Comparison of ENCODE assay signal across 7 mouse cellular contexts in the genomic region with DNA sequence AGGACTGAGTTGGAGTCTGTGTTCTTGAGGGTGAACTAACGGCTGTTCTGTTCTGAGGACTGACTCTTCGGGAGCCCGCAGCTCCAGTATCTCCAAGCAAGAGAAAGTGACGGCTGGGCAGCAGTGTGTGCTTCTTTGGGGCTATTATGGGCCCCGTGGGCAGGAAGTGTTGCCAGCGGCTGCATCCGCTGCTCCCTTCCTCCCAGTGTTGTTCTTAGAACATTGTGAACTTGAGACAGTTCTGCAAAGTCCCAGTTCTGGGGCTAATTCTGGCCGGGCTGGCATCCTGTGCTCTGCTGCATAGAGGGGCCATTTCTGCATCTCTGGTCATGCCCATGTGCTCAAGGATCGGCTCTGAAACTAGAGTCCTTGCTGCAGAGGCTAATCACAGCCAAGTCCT. TPM values are rescaled to one million over a fixed set of nuclear protein-coding genes. Genes with fewer than 3 reads are reported as not detected.
DNase-seq lines count a peak whose midpoint lies in the region; ATAC-seq lines count a peak whose summit lies in the region.

No protein-coding gene starts in this region.

- no peak overlapping the region for H3K9ac ChIP-seq in intestine, embryonic 15.5 days

- DNase-seq in right cerebral cortex, adult 18-20 months: peak; percentile 90
- DNase-seq in right cerebral cortex, postnatal 4 days: no peak
- DNase-seq in frontal cortex, postnatal 36 days (ENCODE audit: low spot score in 2 of 2): peak; percentile 80 to 82
- DNase-seq in liver: peak; percentile 37
- DNase-seq in Muller cell, postnatal 12 days (ENCODE audit: inconsistent ontology term): no peak

- 59% methylated on average over 9 of the region's 9 CpGs for WGBS in intestine, embryonic 15.5 days

- no peak for ATAC-seq in intestine, embryonic 15.5 days
- ATAC-seq in neutrophil, adult 5-6 weeks (ENCODE audit: extremely low read depth, insufficient number of reproducible peaks, low FRiP score, poor library complexity, severe bottlenecking): peak; percentile 17

- no peaks in the 10 kb centered on the region for H3K9me3 ChIP-seq in intestine, embryonic 15.5 days

- no peaks in the 10 kb centered on the region for H3K36me3 ChIP-seq in intestine, embryonic 15.5 days

- no peak overlapping the region for H3K4me2 ChIP-seq in intestine, embryonic 15.5 days (replicated peaks)

- H3K27me3 ChIP-seq in intestine, embryonic 15.5 days (replicated peaks): no peaks in the 10 kb centered on the region

- H3K4me3 ChIP-seq in intestine, embryonic 15.5 days (replicated peaks): no peak overlapping the region

- H3K27ac ChIP-seq in intestine, embryonic 15.5 days: peak overlapping the region; percentile 32; the same call in 1 of the 2 replicates

- peaks cover 15% of the 10 kb centered on the region for H3K4me1 ChIP-seq in intestine, embryonic 15.5 days (replicated peaks)

RNA-seq across cellular contexts. Expression of a gene that starts 31.7 kb away (rescaled TPM):
- polyA plus RNA-seq in intestine, embryonic 15.5 days (2015; fragmentation: Nextera tagmentation; extraction: Ambion mirVana): 21.4 and 23.4 TPM in 2 replicates
- total RNA-seq in neutrophil, adult 5-6 weeks (2017): 3.7 and 5.5 TPM in 2 replicates

RNA-seq across cellular contexts. Expression of a gene that starts 43.1 kb away (rescaled TPM):
- polyA plus RNA-seq in intestine, embryonic 15.5 days (2015; fragmentation: Nextera tagmentation; extraction: Ambion mirVana): not detected in 2 replicates
- total RNA-seq in neutrophil, adult 5-6 weeks (2017): not detected in 2 replicates

Comparison
In these comparisons a context has a peak if more than half of its experiments do, and no peak if none do; other contexts are left out.
1. DNase-seq: peak in right cerebral cortex, adult 18-20 months (single experiment), frontal cortex, postnatal 36 days (2 of 2) and liver (single experiment); none in right cerebral cortex, postnatal 4 days (single experiment) and Muller cell, postnatal 12 days (single experiment).